Mouse (Mus musculus): ENCODE results near the gene Ankrd33b. TPM values are rescaled to one million over a fixed set of nuclear protein-coding genes. Genes with fewer than 3 reads are reported as not detected.

Gene Ankrd33b
- total RNA-seq, 1 experiment from 2014 or later = 60.8 TPM

- ATAC-seq (ENCODE audit: extremely low read depth, insufficient number of reproducible peaks, low FRiP score, poor library complexity, severe bottlenecking) = no peak
Measured at GRCm38 (mm10) chr15:31254939-31255535, 112.5 kb downstream of the Ankrd33b start.

- no peak for ATAC-seq (ENCODE audit: extremely low read depth, insufficient number of reproducible peaks, low FRiP score, poor library complexity, severe bottlenecking)
Measured at GRCm38 (mm10) chr15:31253963-31254362, 113.6 kb downstream of the Ankrd33b start.

- ATAC-seq (ENCODE audit: extremely low read depth, insufficient number of reproducible peaks, low FRiP score, poor library complexity, severe bottlenecking) = no peak
Measured at GRCm38 (mm10) chr15:31253380-31253779, 114.1 kb downstream of the Ankrd33b start.

GRCm38 (mm10) chr15:31252590-31253311 lies 114.8 kb downstream of the Ankrd33b start:
- no peak for ATAC-seq (ENCODE audit: extremely low read depth, insufficient number of reproducible peaks, low FRiP score, poor library complexity, severe bottlenecking)

- no peak for ATAC-seq (ENCODE audit: extremely low read depth, insufficient number of reproducible peaks, low FRiP score, poor library complexity, severe bottlenecking)
Measured at GRCm38 (mm10) chr15:31251189-31251588, 116.3 kb downstream of the Ankrd33b start.

- ATAC-seq (ENCODE audit: extremely low read depth, insufficient number of reproducible peaks, low FRiP score, poor library complexity, severe bottlenecking) = no peak
Measured at GRCm38 (mm10) chr15:31250676-31251075, 116.8 kb downstream of the Ankrd33b start.

GRCm38 (mm10) chr15:31250027-31250426 lies 117.5 kb downstream of the Ankrd33b start:
- ATAC-seq (ENCODE audit: extremely low read depth, insufficient number of reproducible peaks, low FRiP score, poor library complexity, severe bottlenecking) = no peak

- ATAC-seq (ENCODE audit: extremely low read depth, insufficient number of reproducible peaks, low FRiP score, poor library complexity, severe bottlenecking) = no peak
Measured at GRCm38 (mm10) chr15:31248882-31249281, 118.6 kb downstream of the Ankrd33b start.

- no peak for ATAC-seq (ENCODE audit: extremely low read depth, insufficient number of reproducible peaks, low FRiP score, poor library complexity, severe bottlenecking)
Measured at GRCm38 (mm10) chr15:31247035-31247434, 120.5 kb downstream of the Ankrd33b start.

GRCm38 (mm10) chr15:31245934-31246333 lies 121.6 kb downstream of the Ankrd33b start:
- ATAC-seq (ENCODE audit: extremely low read depth, insufficient number of reproducible peaks, low FRiP score, poor library complexity, severe bottlenecking) = no peak

- no peak for ATAC-seq (ENCODE audit: extremely low read depth, insufficient number of reproducible peaks, low FRiP score, poor library complexity, severe bottlenecking)
Measured at GRCm38 (mm10) chr15:31244696-31245445, 122.7 kb downstream of the Ankrd33b start.

- no peak for ATAC-seq (ENCODE audit: extremely low read depth, insufficient number of reproducible peaks, low FRiP score, poor library complexity, severe bottlenecking)
Measured at GRCm38 (mm10) chr15:31243260-31243659, 124.3 kb downstream of the Ankrd33b start.

Other genes with a start within 250 kb of the Ankrd33b start
- 44.3 and 45.6 TPM in 2 replicates for gene Dap, start 143.4 kb downstream of the Ankrd33b start, total RNA-seq (2017)
- gene Ropn1l, start 86.0 kb upstream of the Ankrd33b start, total RNA-seq (2017) = 0.70 TPM in 1 of 2 replicates, not detected in the other
- gene March6, start 163.3 kb upstream of the Ankrd33b start, total RNA-seq (2017) = 57.4 and 58.3 TPM in 2 replicates
- gene Cmbl, start 197.7 kb upstream of the Ankrd33b start, total RNA-seq (2017) = not detected in 2 replicates
- 164 and 183 TPM in 2 replicates for gene Cct5, start 234.1 kb upstream of the Ankrd33b start, total RNA-seq (2017)
- 11.2 TPM in 2 replicates for gene Fam173b, start 234.1 kb upstream of the Ankrd33b start, total RNA-seq (2017)